Mouse (Mus musculus) heart, adult 18-20 months (tissue): ENCODE results near the gene Selenot. TPM values are rescaled to one million over a fixed set of nuclear protein-coding genes. Genes with fewer than 3 reads are reported as not detected.

Source experiments
- DNase-seq, 2 experiments: peaks; one replicate each; pipeline ENCODE4 v3.0.0; 2021 to 2022; ENCODE audit warnings: mixed read lengths in 1 of 2
- total RNA-seq, 2 experiments: library from RNA; stranded (reverse); gene quantifications; 2 replicates each; pipeline ENCODE4 v1.2.3; 2021

The Selenot gene
- total RNA-seq, 2 experiments from 2014 or later: 119 to 120 TPM

DNA sequence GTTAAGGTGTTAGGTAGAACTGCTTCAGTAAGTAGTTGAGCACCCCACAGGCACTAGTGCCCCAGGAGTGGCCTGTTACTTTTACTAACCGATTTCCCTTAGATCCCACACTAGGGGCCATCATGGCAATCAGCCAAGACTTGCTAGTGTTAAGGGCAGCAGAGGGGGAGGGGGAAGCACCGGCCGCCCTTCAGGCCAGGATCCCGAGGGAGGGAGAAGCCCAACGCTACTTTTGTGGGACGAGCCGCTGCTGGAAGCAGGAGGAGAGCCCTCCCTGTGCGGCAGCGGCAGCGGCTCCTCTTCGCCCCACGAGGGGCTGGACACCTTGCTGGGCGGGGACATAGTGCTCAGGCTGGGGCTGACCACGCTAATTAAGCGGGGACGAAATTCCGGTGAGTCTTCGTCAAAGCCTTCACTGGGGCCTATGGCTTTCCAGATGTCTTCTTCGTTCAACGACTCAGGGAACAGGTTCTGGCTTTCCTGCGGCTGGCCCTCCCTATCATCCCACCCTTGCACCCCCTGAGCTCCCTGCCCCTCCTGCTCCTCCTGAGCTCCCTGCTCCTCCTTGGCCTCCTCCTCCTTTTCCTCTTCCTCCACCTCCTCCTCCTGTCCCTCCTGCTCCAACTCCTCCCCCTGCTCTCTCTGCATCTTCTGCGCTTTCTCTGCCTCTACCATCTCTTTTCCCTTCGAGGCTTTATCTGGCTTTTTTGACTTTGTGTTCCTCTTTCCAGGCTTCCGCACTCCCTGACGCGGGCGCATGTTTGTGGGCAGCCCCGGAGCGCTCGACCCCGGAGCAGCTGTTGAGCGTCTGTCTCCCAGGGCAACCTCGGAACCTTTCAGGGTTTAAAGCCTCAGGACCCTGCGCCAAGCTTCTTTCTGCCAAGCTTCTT is 60.2 kb downstream of the Selenot start, which contains the start of gene Erich6:
Gene Erich6 (minus strand): TSS at position 802 of the 890 bp plus-strand sequence.
- peak; percentile 19 to 25 for DNase-seq

Other genes with a start within 250 kb of the Selenot start
- 10 to 100 TPM; 20.1 to 21.5 TPM for gene Tsc22d2, start 161.9 kb upstream of the Selenot start, total RNA-seq
- 10 to 100 TPM; 35.8 to 43.2 TPM for gene Eif2a, start 50.8 kb upstream of the Selenot start, total RNA-seq
- 10 to 100 TPM; 12.0 to 15.1 TPM for gene Serp1, start 50.7 kb upstream of the Selenot start, total RNA-seq
- gene Erich6, start 60.6 kb downstream of the Selenot start, total RNA-seq: not detected
- 10 to 100 TPM; 11.8 to 12.5 TPM for gene Siah2, start 115.8 kb downstream of the Selenot start, total RNA-seq
- gene Mindy4b-ps, start 245.7 kb downstream of the Selenot start, total RNA-seq: under 1 TPM; 0.23 to 0.40 TPM